Mouse (Mus musculus): ENCODE results near the gene Ap2m1.

DNA sequence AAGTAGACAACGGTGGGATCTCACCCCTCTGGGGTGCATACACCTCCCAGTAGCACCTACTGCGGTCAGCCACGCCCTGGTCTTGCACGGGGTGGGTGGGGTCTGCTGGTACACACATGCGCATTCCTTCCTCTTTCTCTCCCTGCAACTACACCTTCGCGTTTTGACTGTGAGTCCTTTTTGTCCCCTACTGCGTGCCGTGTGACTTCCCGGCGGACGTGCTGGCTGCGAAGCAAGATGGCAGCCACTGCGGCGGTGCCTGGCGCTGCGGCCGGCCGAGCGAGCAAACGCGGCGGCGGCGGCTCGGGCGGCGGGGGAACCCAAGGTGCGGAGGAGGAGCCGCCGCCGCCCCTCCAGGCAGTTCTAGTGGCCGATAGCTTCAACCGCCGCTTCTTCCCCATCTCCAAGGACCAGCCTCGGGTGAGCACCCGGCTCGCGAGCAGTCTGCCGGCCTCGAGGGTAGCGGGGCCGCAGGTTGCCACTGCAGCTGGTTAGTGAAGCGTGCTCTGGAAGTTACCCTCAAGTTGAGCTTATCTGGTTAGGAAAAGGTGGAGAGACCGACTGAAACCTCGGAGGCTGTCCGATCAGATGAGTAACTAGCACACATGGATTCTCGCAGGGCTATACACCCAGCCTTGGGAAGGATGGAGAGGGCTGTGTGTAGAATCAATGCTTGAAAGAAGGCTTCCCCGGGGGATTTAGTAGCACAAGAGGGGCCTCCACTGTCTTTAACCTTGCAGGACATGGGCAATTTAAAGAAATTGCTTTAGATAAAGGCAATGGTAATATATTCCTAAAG lies 36.4 kb upstream of the Ap2m1 start, which contains the start of gene Eif2b5:
- TF ChIP-seq CTCF (IDR thresholded peaks at IDR 0.05) = peak; percentile 28; the same call in 1 of the 2 replicates
- no peak for TF ChIP-seq EP300 (IDR thresholded peaks at IDR 0.05)

Measured in lung, postnatal 0 days (tissue).